Mouse (Mus musculus) lung, postnatal 10 days (tissue): ENCODE results near the gene Tpra1.

Experiments
- DNase-seq: peaks from one replicate; pipeline ENCODE4 v3.0.0; 2021

Tpra1 gene

GRCm38 (mm10) chr6:88901947-88902820 is at the start of gene Tpra1:
Gene Tpra1 (plus strand): TSS chr6:88902251.
- DNase-seq, result peak; percentile 97

GRCm38 (mm10) chr6:88854509-88854908 is 47.5 kb upstream of the Tpra1 start:
- no peak for DNase-seq

DNA sequence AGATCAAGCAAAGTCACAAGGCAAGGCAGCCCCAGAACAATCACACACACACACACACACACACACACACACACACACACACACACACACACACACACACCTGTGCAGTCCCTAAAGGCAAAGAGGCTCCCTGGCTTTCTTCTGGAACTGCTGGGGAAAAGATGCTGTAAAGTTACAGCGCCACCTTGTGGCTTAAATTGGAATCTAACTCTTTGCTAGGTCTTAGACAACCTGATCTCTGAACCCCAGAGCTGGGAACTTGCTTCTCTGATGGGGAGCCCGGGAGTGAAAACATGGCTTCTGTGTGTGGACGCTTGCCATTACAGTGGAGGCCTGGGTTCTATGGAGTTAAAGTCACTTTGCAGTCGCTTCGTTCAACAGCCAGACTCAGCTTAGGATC is 46.4 kb upstream of the Tpra1 start:
- peak; percentile 78 for DNase-seq

- peak; percentile 49 for DNase-seq
Measured at GRCm38 (mm10) chr6:88857249-88857648, 44.8 kb upstream of the Tpra1 start.

GRCm38 (mm10) chr6:88857830-88858229 is 44.2 kb upstream of the Tpra1 start:
- no peak for DNase-seq

GRCm38 (mm10) chr6:88858341-88858740 is 43.7 kb upstream of the Tpra1 start:
- DNase-seq, result no peak

- DNase-seq, result peak; percentile 80
Measured at GRCm38 (mm10) chr6:88860914-88861313, 41.1 kb upstream of the Tpra1 start.

DNA sequence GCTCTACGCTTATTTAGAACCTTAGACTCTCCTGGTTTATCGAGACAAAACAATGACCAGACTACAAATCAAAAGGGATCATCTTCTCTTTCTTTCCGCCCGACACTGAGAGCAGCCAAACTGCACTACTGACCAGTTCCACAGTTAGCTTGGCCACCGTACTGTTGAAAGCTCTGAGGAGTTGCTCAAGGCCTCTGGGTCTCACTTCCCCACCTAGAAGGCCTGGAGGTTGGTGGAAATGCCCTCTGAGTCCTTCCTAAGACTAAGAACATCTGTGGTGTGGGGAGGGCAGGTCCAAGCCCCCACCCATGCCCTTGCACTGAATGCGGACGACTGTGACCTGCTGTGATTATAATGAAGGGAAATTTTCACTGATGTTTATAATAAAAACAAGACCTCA is 36.3 kb upstream of the Tpra1 start:
- no peak for DNase-seq

DNA sequence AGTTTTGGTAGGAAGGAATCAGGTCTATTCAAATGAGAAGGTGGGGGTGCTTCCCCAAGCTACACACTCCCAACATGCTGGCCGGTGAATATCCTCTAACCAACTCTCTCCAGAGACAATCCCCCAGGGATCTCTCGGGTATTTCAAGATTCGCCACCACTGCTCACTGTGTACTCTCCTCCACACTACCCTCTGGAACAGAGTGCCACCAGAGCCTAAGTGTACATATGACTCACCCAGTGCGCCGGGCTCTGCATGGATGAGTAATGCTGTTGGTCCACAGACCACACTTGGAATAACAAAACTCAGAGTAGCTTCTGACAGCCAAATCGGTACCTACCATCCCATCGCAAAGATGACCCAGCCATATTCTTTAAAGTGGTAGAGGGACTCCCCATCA is 32.6 kb upstream of the Tpra1 start:
- no peak for DNase-seq

- peak; percentile 29 for DNase-seq
Measured at GRCm38 (mm10) chr6:88870594-88870993, 31.5 kb upstream of the Tpra1 start.

DNA sequence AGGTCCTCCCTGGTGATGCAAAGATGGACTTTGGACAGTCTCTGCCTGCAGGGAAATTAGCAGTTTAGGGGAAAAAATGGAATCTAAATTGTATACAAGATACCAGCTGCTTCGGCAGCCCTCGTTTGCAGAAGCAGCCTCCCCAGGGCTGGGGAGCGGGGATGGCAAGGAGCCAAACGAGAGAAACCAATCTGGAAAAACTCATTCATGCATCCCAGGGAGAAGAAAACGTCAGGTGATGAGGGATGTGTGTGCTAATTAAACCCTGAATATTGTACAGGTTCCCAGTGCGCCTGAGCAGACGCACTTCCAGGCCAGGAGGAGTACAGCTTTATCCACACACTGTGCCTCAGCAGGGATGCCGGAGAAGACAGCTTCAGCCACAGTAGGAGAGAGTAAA is 30.5 kb upstream of the Tpra1 start:
- no peak for DNase-seq

GRCm38 (mm10) chr6:88872811-88873210 is 29.2 kb upstream of the Tpra1 start:
- no peak for DNase-seq

DNA sequence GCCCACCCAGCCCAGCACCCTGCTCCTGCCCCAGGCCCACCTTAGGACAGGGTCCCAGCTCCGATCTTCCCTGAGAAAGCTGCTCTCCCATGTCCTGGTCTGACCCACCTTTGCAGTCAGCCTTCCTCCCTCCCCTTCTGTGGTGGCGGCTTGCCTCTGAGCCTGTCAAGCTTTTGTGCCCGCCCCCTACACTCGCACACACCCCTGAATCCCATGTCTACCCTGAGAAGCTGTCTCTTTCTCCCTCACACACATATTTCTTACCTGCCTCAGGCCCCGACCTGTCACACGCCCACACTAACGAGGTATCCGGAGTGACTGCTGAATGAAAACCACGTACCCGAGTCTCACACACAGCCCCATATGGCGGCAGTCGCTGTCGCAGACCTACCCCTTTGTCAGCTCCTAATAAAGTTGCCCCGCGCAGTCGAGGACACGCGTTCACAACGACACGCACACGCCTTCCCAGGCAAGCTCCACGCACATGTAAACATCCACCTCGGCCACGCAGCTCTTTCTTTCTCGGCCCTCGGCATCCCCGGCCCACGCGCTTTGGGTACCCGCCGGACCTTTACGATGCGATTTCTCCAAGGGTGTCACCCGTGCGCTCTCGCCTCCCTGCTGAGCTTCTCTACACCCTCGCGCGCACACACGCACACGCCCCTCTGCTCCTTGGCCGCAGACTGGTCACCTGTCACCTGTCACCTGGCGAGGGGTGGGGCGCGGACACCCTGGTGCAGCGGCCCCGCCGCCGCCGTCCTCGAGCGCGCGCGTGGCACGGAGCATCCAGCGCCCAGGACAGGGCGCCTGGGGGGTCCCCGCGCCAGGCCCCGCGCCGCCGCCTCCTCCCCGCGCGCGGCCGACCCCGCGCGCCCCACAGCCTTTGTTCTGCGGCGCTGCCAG is 27.8 kb upstream of the Tpra1 start:
- peak; percentile 40 for DNase-seq

- peak; percentile 84 for DNase-seq
Measured at GRCm38 (mm10) chr6:88874868-88875508, 27.1 kb upstream of the Tpra1 start, which contains the start of gene Podxl2. Gene Podxl2 (minus strand): TSS chr6:88875044.

GRCm38 (mm10) chr6:88879471-88879870 is 22.6 kb upstream of the Tpra1 start:
- DNase-seq, result no peak

DNA sequence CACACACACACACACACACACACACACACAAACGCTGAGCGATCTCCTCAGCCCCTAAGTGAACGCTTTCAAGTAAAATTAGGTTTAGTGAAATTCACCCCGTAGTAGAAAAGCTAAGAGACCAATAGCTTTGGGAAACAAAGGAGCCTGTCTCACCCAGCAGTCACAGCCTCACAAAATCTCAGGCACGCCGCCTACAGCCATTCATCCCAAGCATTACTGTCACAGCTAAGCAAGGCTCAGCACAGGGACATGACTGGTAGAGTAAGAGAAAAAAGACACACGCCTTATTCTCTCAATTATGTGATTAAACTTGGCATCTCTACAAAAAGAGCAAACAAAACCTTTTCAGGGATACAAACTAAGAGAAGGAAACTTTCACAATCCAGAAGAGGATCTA is 20.7 kb upstream of the Tpra1 start:
- DNase-seq, result no peak

GRCm38 (mm10) chr6:88884195-88884594 is 17.9 kb upstream of the Tpra1 start:
- DNase-seq, result no peak

- no peak for DNase-seq
Measured at GRCm38 (mm10) chr6:88884690-88885089, 17.4 kb upstream of the Tpra1 start.

GRCm38 (mm10) chr6:88885644-88886416 is 16.2 kb upstream of the Tpra1 start:
- DNase-seq, result no peak

DNA sequence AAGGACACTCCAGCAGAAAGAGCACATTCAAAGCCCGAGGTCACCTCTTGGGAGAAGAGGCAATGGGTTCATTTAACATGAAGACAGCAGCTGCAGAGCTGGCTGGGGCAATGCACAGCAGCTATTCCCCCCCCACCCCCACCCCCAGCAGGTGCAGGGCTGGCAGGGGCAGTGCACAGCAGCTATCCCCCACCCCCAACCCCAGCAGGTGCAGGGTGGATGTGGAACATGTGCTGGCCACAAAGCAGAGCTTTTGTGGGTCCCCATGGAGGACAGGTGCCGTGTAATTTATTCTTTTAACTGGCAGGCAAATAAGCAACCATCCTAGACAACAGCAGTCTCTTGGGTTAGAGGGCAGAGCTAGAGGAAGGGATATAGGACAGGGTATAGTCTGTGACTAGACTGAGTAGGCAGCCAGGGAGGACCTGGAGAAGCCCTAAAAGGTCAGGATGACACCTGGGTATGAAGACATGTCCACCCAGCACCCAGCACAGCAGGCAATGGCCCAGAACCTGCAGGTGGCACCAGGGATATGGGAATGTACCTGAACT is 15.6 kb upstream of the Tpra1 start:
- no peak for DNase-seq

GRCm38 (mm10) chr6:88889410-88890042 is 12.5 kb upstream of the Tpra1 start:
- no peak for DNase-seq

- DNase-seq, result no peak
Measured at GRCm38 (mm10) chr6:88890832-88891231, 11.2 kb upstream of the Tpra1 start.
